Mouse (Mus musculus) layer of hippocampus, postnatal 36 days (tissue): ENCODE measurements around the gene Rce1. TPM values are rescaled to one million over a fixed set of nuclear protein-coding genes. Genes with fewer than 3 reads are reported as not detected.

Experiments
- microRNA-seq, 2 experiments: library from miRNA; unstranded; fragments of <30 nt; microRNA quantifications; one replicate each; pipeline ENCODE4 v1.2.0; 2021
- total RNA-seq, 2 experiments: library from RNA; stranded (reverse); gene quantifications; 2 replicates each; pipeline ENCODE4 v1.2.3; 2021

Rce1 gene
- total RNA-seq, 2 experiments from 2014 or later: 23.9 to 26.0 TPM

Small RNA genes lying within 50 kb of the gene (microRNA-seq; reads per million reads assigned to microRNA genes)
- 5.4 to 5.9 reads per million in 2 experiments for gene Mir6986

Other genes with a start within 250 kb of the Rce1 start
- 10 to 100 TPM; 82.4 to 85.3 TPM for gene Kdm2a, start 227.4 kb downstream of the Rce1 start, total RNA-seq
- 1 to 10 TPM in 1 of 2 experiments, under 1 TPM in 1; 0.35 to 1.3 TPM for gene Rhod, start 186.2 kb downstream of the Rce1 start, total RNA-seq
- 10 to 100 TPM; 26.1 to 30.0 TPM for gene Syt12, start 148.2 kb downstream of the Rce1 start, total RNA-seq
- not detected for gene 2010003K11Rik, start 127.1 kb downstream of the Rce1 start, total RNA-seq
- gene Pcx, start 115.2 kb downstream of the Rce1 start, total RNA-seq: 10 to 100 TPM; 56.1 to 61.9 TPM
- 10 to 100 TPM; 35.0 to 35.3 TPM for gene Lrfn4, start 10.0 kb downstream of the Rce1 start, total RNA-seq
- 1 to 10 TPM; 1.4 to 1.7 TPM for gene Gm960, start 73.0 kb upstream of the Rce1 start, total RNA-seq
- 100 to 1,000 TPM; 575 to 585 TPM for gene Sptbn2, start 85.5 kb upstream of the Rce1 start, total RNA-seq
- gene Rbm4b, start 130.9 kb upstream of the Rce1 start, total RNA-seq: 10 to 100 TPM; 17.4 to 20.2 TPM
- 10 to 100 TPM; 88.2 to 89.6 TPM for gene Rbm4, start 168.3 kb upstream of the Rce1 start, total RNA-seq
- 10 to 100 TPM; 17.3 to 19.8 TPM for gene Gm21992, start 186.0 kb upstream of the Rce1 start, total RNA-seq
- gene Rbm14, start 186.0 kb upstream of the Rce1 start, total RNA-seq: 10 to 100 TPM; 56.3 to 62.7 TPM
- 10 to 100 TPM; 36.6 to 37.1 TPM for gene Ccs, start 213.7 kb upstream of the Rce1 start, total RNA-seq
- gene Ccdc87, start 213.7 kb upstream of the Rce1 start, total RNA-seq: 1 to 10 TPM; 1.6 to 2.0 TPM
- 100 to 1,000 TPM; 102 to 112 TPM for gene Ctsf, start 229.5 kb upstream of the Rce1 start, total RNA-seq